Mouse (Mus musculus) megakaryocyte, embryonic 14.5 days (primary cell): Measurements from ENCODE around the gene Ppp6r1.

Experiments
- FLI1 ChIP-seq: IDR thresholded peaks from 2 replicates; pipeline ENCODE4 v1.6.1; 2012; ENCODE audit warnings: low read length, inconsistent platforms, mixed read lengths
- GATA1 ChIP-seq: IDR thresholded peaks from 3 replicates; pipeline ENCODE4 v1.6.1; 2012; ENCODE audit warnings: mixed read lengths, low read length, inconsistent platforms, borderline replicate concordance

- no peak for TF ChIP-seq GATA1
- TF ChIP-seq FLI1 = no peak
Measured at GRCm38 (mm10) chr7:4653351-4653750, 5.5 kb downstream of the Ppp6r1 start.
